Comparison of ENCODE assay signal across 27 mouse cellular contexts in genomic region chr17:85113441-85113840, GRCm38 (mm10). TPM values are rescaled to one million over a fixed set of nuclear protein-coding genes. Genes with fewer than 3 reads are reported as not detected.
DNase-seq lines count a peak whose midpoint lies in the region; ATAC-seq and TF ChIP-seq lines count a peak whose summit lies in the region.
"Had no signal": no experiment of that assay in that cellular context is flagged by ENCODE, and none has a peak within 500 bp of the region (broad histone marks: within the 10 kb centered on the region; RNA-seq: fewer than 3 reads in every experiment).

No protein-coding gene starts in this region.

- TF ChIP-seq EP300 in lung, postnatal 0 days (IDR thresholded peaks at IDR 0.05): no peak

- no peaks in the 10 kb centered on the region for H3K36me3 ChIP-seq in forebrain, embryonic 14.5 days (ENCODE audit: control insufficient read depth, insufficient read depth, low read length)
- H3K36me3 ChIP-seq in forebrain, embryonic 10.5 days (replicated peaks): peaks cover 4% of the 10 kb centered on the region; the same call in 1 of the 2 replicates
- no peaks in the 10 kb centered on the region for H3K36me3 ChIP-seq in intestine, postnatal 0 days (ENCODE audit: control insufficient read depth, insufficient read depth)
- H3K36me3 ChIP-seq in intestine, embryonic 16.5 days (ENCODE audit: control insufficient read depth, insufficient read depth, low read length): no peaks in the 10 kb centered on the region
- H3K36me3 ChIP-seq in lung, postnatal 0 days (ENCODE audit: insufficient read depth, low read length): no peaks in the 10 kb centered on the region
- H3K36me3 ChIP-seq: embryonic facial prominence, embryonic 15.5 days; limb, embryonic 13.5 days; liver, embryonic 13.5 days; lung, embryonic 15.5 days; midbrain, embryonic 12.5 days; neural tube, embryonic 13.5 days; stomach, embryonic 15.5 days had no signal

- H3K9ac ChIP-seq in forebrain, embryonic 14.5 days (ENCODE audit: low read length): no peak overlapping the region
- H3K9ac ChIP-seq in intestine, postnatal 0 days (ENCODE audit: low read depth, low read length): no peak overlapping the region
- H3K9ac ChIP-seq in intestine, embryonic 16.5 days (ENCODE audit: low read depth, low read length): no peak overlapping the region
- no peak overlapping the region for H3K9ac ChIP-seq in lung, postnatal 0 days (replicated peaks; ENCODE audit: low read depth)
- H3K9ac ChIP-seq: embryonic facial prominence, embryonic 15.5 days; limb, embryonic 13.5 days; liver, embryonic 13.5 days; lung, embryonic 15.5 days; midbrain, embryonic 12.5 days; neural tube, embryonic 13.5 days; stomach, embryonic 15.5 days had no signal

- no peaks in the 10 kb centered on the region for H3K27me3 ChIP-seq in forebrain, embryonic 14.5 days (replicated peaks; ENCODE audit: control insufficient read depth, insufficient read depth, low read length)
- no peaks in the 10 kb centered on the region for H3K27me3 ChIP-seq in forebrain, embryonic 10.5 days (ENCODE audit: poor library complexity, severe bottlenecking)
- H3K27me3 ChIP-seq in intestine, postnatal 0 days (replicated peaks; ENCODE audit: control insufficient read depth, insufficient read depth, low read length): no peaks in the 10 kb centered on the region
- H3K27me3 ChIP-seq in intestine, embryonic 16.5 days (replicated peaks; ENCODE audit: control insufficient read depth, insufficient read depth, low read length): no peaks in the 10 kb centered on the region
- H3K27me3 ChIP-seq in lung, postnatal 0 days (replicated peaks; ENCODE audit: insufficient read depth, low read length): no peaks in the 10 kb centered on the region
- H3K27me3 ChIP-seq: embryonic facial prominence, embryonic 15.5 days; limb, embryonic 13.5 days; liver, embryonic 13.5 days; lung, embryonic 15.5 days; midbrain, embryonic 12.5 days; neural tube, embryonic 13.5 days; Patski; stomach, embryonic 15.5 days had no signal

- H3K4me1 ChIP-seq in forebrain, embryonic 14.5 days (ENCODE audit: control insufficient read depth, insufficient read depth, low read length): no peaks in the 10 kb centered on the region
- peaks cover 5% of the 10 kb centered on the region for H3K4me1 ChIP-seq in forebrain, embryonic 10.5 days
- no peaks in the 10 kb centered on the region for H3K4me1 ChIP-seq in intestine, postnatal 0 days (replicated peaks; ENCODE audit: control insufficient read depth, insufficient read depth, low read length)
- H3K4me1 ChIP-seq in intestine, embryonic 16.5 days (ENCODE audit: control insufficient read depth, insufficient read depth, low read length): no peaks in the 10 kb centered on the region
- H3K4me1 ChIP-seq in lung, postnatal 0 days (ENCODE audit: insufficient read depth, low read depth, low read length): no peaks in the 10 kb centered on the region
- H3K4me1 ChIP-seq: embryonic facial prominence, embryonic 15.5 days; limb, embryonic 13.5 days; liver, embryonic 13.5 days; lung, embryonic 15.5 days; neural tube, embryonic 13.5 days; stomach, embryonic 15.5 days had no signal

- no peak for ATAC-seq in forebrain, embryonic 14.5 days
- ATAC-seq in intestine, postnatal 0 days: no peak
- no peak for ATAC-seq in intestine, embryonic 16.5 days
- no peak for ATAC-seq in lung, postnatal 0 days
- ATAC-seq: Patski had no signal

- no peak for TF ChIP-seq POLR2A in brain, embryonic 14.5 days (IDR thresholded peaks at IDR 0.05; ENCODE audit: borderline replicate concordance, extremely low read depth, insufficient read depth, insufficient read length, poor library complexity, severe bottlenecking)

- TF ChIP-seq CTCF in intestine, postnatal 0 days (IDR thresholded peaks at IDR 0.05; ENCODE audit: low read depth): peak; percentile 49
- peak; percentile 38 for TF ChIP-seq CTCF in lung, postnatal 0 days (IDR thresholded peaks at IDR 0.05)
- TF ChIP-seq CTCF in brain, embryonic 14.5 days (IDR thresholded peaks at IDR 0.05; ENCODE audit: borderline replicate concordance, extremely low read depth, insufficient read depth, insufficient read length): peak; percentile 11; the same call in 1 of the 2 replicates

- H3K27ac ChIP-seq in forebrain, embryonic 14.5 days (ENCODE audit: low read depth, low read length): no peak overlapping the region
- H3K27ac ChIP-seq in forebrain, embryonic 10.5 days: no peak overlapping the region
- H3K27ac ChIP-seq in intestine, postnatal 0 days (ENCODE audit: low read depth, low read length): no peak overlapping the region
- H3K27ac ChIP-seq in intestine, embryonic 16.5 days (ENCODE audit: low read length): no peak overlapping the region
- H3K27ac ChIP-seq in lung, postnatal 0 days (ENCODE audit: low read length): no peak overlapping the region
- H3K27ac ChIP-seq: embryonic facial prominence, embryonic 15.5 days; limb, embryonic 13.5 days; liver, embryonic 13.5 days; lung, embryonic 15.5 days; midbrain, embryonic 12.5 days; neural tube, embryonic 13.5 days; stomach, embryonic 15.5 days had no signal

- no peaks in the 10 kb centered on the region for H3K9me3 ChIP-seq in forebrain, embryonic 14.5 days (replicated peaks; ENCODE audit: control insufficient read depth, low read length)
- no peaks in the 10 kb centered on the region for H3K9me3 ChIP-seq in forebrain, embryonic 10.5 days
- no peaks in the 10 kb centered on the region for H3K9me3 ChIP-seq in intestine, postnatal 0 days (ENCODE audit: control insufficient read depth)
- no peaks in the 10 kb centered on the region for H3K9me3 ChIP-seq in intestine, embryonic 16.5 days (ENCODE audit: control insufficient read depth, low read length)
- H3K9me3 ChIP-seq in lung, postnatal 0 days (ENCODE audit: low read length): no peaks in the 10 kb centered on the region
- H3K9me3 ChIP-seq: embryonic facial prominence, embryonic 15.5 days; limb, embryonic 13.5 days; liver, embryonic 13.5 days; lung, embryonic 15.5 days; midbrain, embryonic 12.5 days; neural tube, embryonic 13.5 days; stomach, embryonic 15.5 days had no signal

- H3K4me3 ChIP-seq in forebrain, embryonic 14.5 days (ENCODE audit: low read depth, low read length): no peak overlapping the region
- no peak overlapping the region for H3K4me3 ChIP-seq in forebrain, embryonic 10.5 days
- H3K4me3 ChIP-seq in intestine, postnatal 0 days (ENCODE audit: low read depth, low read length): no peak overlapping the region
- no peak overlapping the region for H3K4me3 ChIP-seq in intestine, embryonic 16.5 days (ENCODE audit: low read length)
- H3K4me3 ChIP-seq in lung, postnatal 0 days (ENCODE audit: low read depth, low read length): no peak overlapping the region
- H3K4me3 ChIP-seq: embryonic facial prominence, embryonic 15.5 days; limb, embryonic 13.5 days; liver, embryonic 13.5 days; lung, embryonic 15.5 days; midbrain, embryonic 12.5 days; myocyte; neural tube, embryonic 13.5 days; stomach, embryonic 15.5 days had no signal

- 79% methylated on average over 8 of the region's 8 CpGs for WGBS in forebrain, embryonic 14.5 days
- 86% methylated on average over 8 of the region's 8 CpGs for WGBS in forebrain, embryonic 10.5 days
- WGBS in intestine, postnatal 0 days: 79% methylated on average over 8 of the region's 8 CpGs
- 74% methylated on average over 8 of the region's 8 CpGs for WGBS in intestine, embryonic 16.5 days
- WGBS in lung, postnatal 0 days: 75% methylated on average over 8 of the region's 8 CpGs

- H3K4me2 ChIP-seq in forebrain, embryonic 14.5 days (ENCODE audit: low read length): no peak overlapping the region
- H3K4me2 ChIP-seq in intestine, postnatal 0 days (replicated peaks; ENCODE audit: low read depth): no peak overlapping the region
- no peak overlapping the region for H3K4me2 ChIP-seq in intestine, embryonic 16.5 days (ENCODE audit: low read depth, low read length)
- H3K4me2 ChIP-seq in lung, postnatal 0 days (replicated peaks; ENCODE audit: low read depth, low read length): no peak overlapping the region
- H3K4me2 ChIP-seq: embryonic facial prominence, embryonic 15.5 days; heart, embryonic 11.5 days; limb, embryonic 13.5 days; liver, embryonic 13.5 days; lung, embryonic 15.5 days; midbrain, embryonic 12.5 days; neural tube, embryonic 13.5 days; stomach, embryonic 15.5 days had no signal

- DNase-seq in forebrain, embryonic 14.5 days (ENCODE audit: low spot score): peak; percentile 28
- DNase-seq in forebrain, embryonic 10.5 days (ENCODE audit: extremely low spot score, low spot score): no peak
- no peak for DNase-seq in lung, postnatal 0 days (ENCODE audit: low spot score)
- no peak for DNase-seq in lung, postnatal 4 days
- DNase-seq in brain, embryonic 14.5 days (ENCODE audit: low read depth): no peak
- DNase-seq: adrenal gland, postnatal 36 days; cerebellum, adult 11 months; cerebellum, adult 9-11 months; heart, postnatal 10 days; kidney, adult 2 months; kidney, postnatal 10 days; layer of hippocampus, postnatal 36 days; liver, embryonic 13.5 days; right cerebral cortex, adult 18-20 months; thymus, adult 18-20 months; thymus, postnatal 36 days had no signal

RNA-seq across cellular contexts. Expression of gene Camkmt, which starts 23.1 kb away (rescaled TPM):
- polyA plus RNA-seq in forebrain, embryonic 14.5 days (2014; fragmentation: Nextera tagmentation; extraction: Ambion mirVana): 15.9 and 19.1 TPM in 2 replicates
- 14.0 and 14.4 TPM in 2 replicates for polyA plus RNA-seq in forebrain, embryonic 10.5 days (2016; fragmentation: Nextera tagmentation; extraction: Ambion mirVana)
- polyA plus RNA-seq in intestine, postnatal 0 days (2015; fragmentation: Nextera tagmentation; extraction: Ambion mirVana): 7.7 and 9.2 TPM in 2 replicates
- polyA plus RNA-seq in intestine, embryonic 16.5 days (2015; fragmentation: Nextera tagmentation; extraction: Ambion mirVana): 15.3 and 16.4 TPM in 2 replicates
- polyA plus RNA-seq in lung, postnatal 0 days (2015; fragmentation: Nextera tagmentation; extraction: Ambion mirVana): 3.2 and 5.3 TPM in 2 replicates
- 4.9 and 6.7 TPM in 2 replicates for polyA plus RNA-seq in brain, embryonic 14.5 days (2012; rRNA removed)

RNA-seq across cellular contexts. Expression of gene Prepl, which starts 23.4 kb away (rescaled TPM):
- polyA plus RNA-seq in forebrain, embryonic 14.5 days (2014; fragmentation: Nextera tagmentation; extraction: Ambion mirVana): 83.7 and 96.6 TPM in 2 replicates
- polyA plus RNA-seq in forebrain, embryonic 10.5 days (2016; fragmentation: Nextera tagmentation; extraction: Ambion mirVana): 30.2 and 31.1 TPM in 2 replicates
- polyA plus RNA-seq in intestine, postnatal 0 days (2015; fragmentation: Nextera tagmentation; extraction: Ambion mirVana): 13.7 and 13.8 TPM in 2 replicates
- 26.4 and 29.8 TPM in 2 replicates for polyA plus RNA-seq in intestine, embryonic 16.5 days (2015; fragmentation: Nextera tagmentation; extraction: Ambion mirVana)
- polyA plus RNA-seq in lung, postnatal 0 days (2015; fragmentation: Nextera tagmentation; extraction: Ambion mirVana): 9.4 and 11.0 TPM in 2 replicates
- 87.3 and 123 TPM in 2 replicates for polyA plus RNA-seq in brain, embryonic 14.5 days (2012; rRNA removed)
